Mouse (Mus musculus) myocyte (in vitro differentiated cells): ENCODE measurements around the gene Commd2.

Experiments
- POLR2A ChIP-seq: IDR thresholded peaks from one replicate; pipeline ENCODE4 v1.6.1; 2011; ENCODE audit warnings: low read depth, mild to moderate bottlenecking, control low read depth, moderate library complexity; ENCODE audit not compliant: insufficient read length
- USF1 ChIP-seq: IDR thresholded peaks from one replicate; pipeline ENCODE4 v1.6.1; 2011; ENCODE audit warnings: low read depth, mild to moderate bottlenecking, control low read depth, moderate library complexity

DNA sequence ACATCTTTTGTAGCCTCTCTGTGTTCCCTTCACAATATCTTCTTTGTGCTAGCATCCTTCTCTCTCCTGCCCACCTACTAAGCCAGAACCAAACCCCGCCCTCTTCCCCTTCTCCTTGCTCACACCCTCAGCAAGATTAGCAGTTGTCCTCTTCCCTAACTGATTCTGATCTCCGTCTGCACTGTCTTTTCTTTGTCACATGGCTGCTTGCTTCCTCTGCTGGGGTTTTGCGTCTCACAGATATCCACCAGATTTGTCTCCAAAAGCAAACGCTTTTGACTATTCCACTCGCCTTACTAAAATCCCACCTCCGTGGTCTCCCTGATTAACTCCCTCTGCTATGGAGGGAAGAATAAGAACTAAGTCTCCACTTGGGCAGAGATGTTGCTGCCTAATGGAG lies 7.1 kb upstream of the Commd2 start:
- TF ChIP-seq POLR2A = no peak
- no peak for TF ChIP-seq USF1
